Mouse (Mus musculus) small intestine, adult 2 months (tissue): Measurements from ENCODE around the gene Atp13a3.

Experiments
- CTCF ChIP-seq: fragments of 200-500 bp; IDR thresholded peaks from 2 replicates; pipeline ENCODE4 v1.5.1; 2012; ENCODE audit warnings: low read depth, mild to moderate bottlenecking, control low read depth, inconsistent platforms, low read length, moderate library complexity, mixed read lengths; ENCODE audit not compliant: insufficient replicate concordance, insufficient read length; ENCODE audit errors: extremely low read depth
- POLR2A ChIP-seq: fragments of 200-500 bp; IDR thresholded peaks from 2 replicates; pipeline ENCODE4 v1.6.1; 2012; ENCODE audit warnings: low read depth, mild to moderate bottlenecking, control low read depth, inconsistent platforms, low read length, moderate library complexity

GRCm38 (mm10) chr16:30443411-30443810 is 37.6 kb upstream of the Atp13a3 start:
- TF ChIP-seq CTCF (no peak), POLR2A (no peak)
